Mouse (Mus musculus) stomach, postnatal 0 days (tissue): ENCODE results near the gene Nfib. TPM values are rescaled to one million over a fixed set of nuclear protein-coding genes. Genes with fewer than 3 reads are reported as not detected.
A peak's percentile ranks its signal among the peaks of the same experiment; 100 is the strongest.

Experiments
- ATAC-seq: fragments of 200-750 bp; cut with Nextera tagmentation; 2 replicates; pipeline ENCODE4 v1.8.0; 2017; ENCODE audit not compliant: low FRiP score, low TSS enrichment
- DNase-seq: peaks from one replicate; pipeline ENCODE4 v3.0.0-alpha.2; 2016; ENCODE audit warnings: low spot score
- H3K27ac ChIP-seq: fragments of 300-500 bp; sonication (generic); replicated peaks from 2 replicates; pipeline ENCODE4 v1.5.1; 2014; ENCODE audit warnings: mild to moderate bottlenecking, control low read depth
- H3K27me3 ChIP-seq: fragments of 300-500 bp; sonication (generic); 2 replicates; pipeline ENCODE4 v1.6.1; 2014; ENCODE audit warnings: low read length; ENCODE audit not compliant: control insufficient read depth, insufficient read depth
- H3K36me3 ChIP-seq: fragments of 300-500 bp; sonication (generic); 2 replicates; pipeline ENCODE4 v1.6.1; 2014; ENCODE audit warnings: low read length, mixed read lengths; ENCODE audit not compliant: control insufficient read depth, insufficient read depth
- H3K4me1 ChIP-seq: fragments of 300-500 bp; sonication (generic); replicated peaks from 2 replicates; pipeline ENCODE4 v1.6.1; 2014; ENCODE audit warnings: antibody characterized with exemption; ENCODE audit not compliant: control insufficient read depth, insufficient read depth
- H3K4me2 ChIP-seq: fragments of 300-500 bp; sonication (generic); replicated peaks from 2 replicates; pipeline ENCODE4 v1.6.1; 2014; ENCODE audit warnings: low read depth, mild to moderate bottlenecking, control low read depth, moderate library complexity
- H3K4me3 ChIP-seq: fragments of 300-500 bp; sonication (generic); 2 replicates; pipeline ENCODE4 v1.5.1; 2014; ENCODE audit warnings: low read depth, low read length, control low read depth
- H3K9ac ChIP-seq: fragments of 300-500 bp; sonication (generic); 2 replicates; pipeline ENCODE4 v1.6.1; 2014; ENCODE audit warnings: mild to moderate bottlenecking, low read length, control low read depth, mixed read lengths
- H3K9me3 ChIP-seq: fragments of 300-500 bp; sonication (generic); 2 replicates; pipeline ENCODE4 v1.6.1; 2016; ENCODE audit warnings: low read length; ENCODE audit not compliant: control insufficient read depth
- CTCF ChIP-seq: IDR thresholded peaks from 2 replicates; pipeline ENCODE4 v1.5.1; 2016; ENCODE audit warnings: antibody characterized with exemption, low read depth, mild to moderate bottlenecking, moderate library complexity
- EP300 ChIP-seq: optimal IDR thresholded peaks from 2 replicates; pipeline ENCODE3; 2016; ENCODE audit warnings: antibody characterized with exemption
- WGBS: fragments of 180-500 bp; shearing (Covaris S2); extraction: QIAGEN DNeasy Blood & Tissue Kit; methylation state at CpG from one replicate; pipeline ENCODE4 v1.1.7; 2014; 5-methylcytosine and 5-hydroxymethylcytosine counted together
- polyA plus RNA-seq: library from polyadenylated mRNA; unstranded; fragments of >200 nt; fragmentation: Nextera tagmentation; extraction: Ambion mirVana; gene quantifications from 2 replicates; pipeline ENCODE4 v1.2.1, GENCODE M21; 2015

Nfib gene
- polyA plus RNA-seq, 1 experiment from 2014 or later = 19.9 TPM

DNA sequence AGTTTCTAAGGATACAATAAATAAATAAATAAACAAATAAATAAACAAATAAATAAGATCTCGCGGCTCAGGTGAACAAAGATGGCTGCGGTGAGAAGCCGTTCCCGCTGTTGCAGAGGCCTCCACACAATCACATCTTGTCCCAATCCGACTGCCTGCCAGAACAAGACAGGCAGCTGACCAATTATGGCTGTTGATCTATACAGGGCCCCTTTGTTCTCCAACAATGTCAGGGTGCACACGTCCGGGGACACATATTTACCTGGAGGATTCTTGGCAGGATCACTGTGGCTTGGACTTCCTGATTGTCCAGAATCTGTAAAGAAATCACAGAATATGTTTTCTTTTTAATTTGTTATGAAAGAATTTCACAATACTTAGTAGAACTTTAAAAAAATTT, 322.2 kb downstream of the Nfib start:
- Histone ChIP-seq H3K4me1 (0 out of 2 replicates have a peak, but pooled peaks cover 2% of the 10 kb centered on the region), H3K9me3 (no peaks in the 10 kb centered on the region), H3K36me3 (no peaks in the 10 kb centered on the region), H3K4me2 (no peak overlapping the region), H3K4me3 (no peak overlapping the region), H3K27me3 (no peaks in the 10 kb centered on the region), H3K27ac (peak overlapping the region; percentile 65; the same call in 1 of the 2 replicates), H3K9ac (no peak overlapping the region)
- TF ChIP-seq EP300 (no peak), CTCF (no peak)
- DNase-seq = no peak
- ATAC-seq = peak; percentile 46; the same call in 1 of the 2 replicates
- whole genome bisulfite sequencing = 48% methylated on average over 8 of the region's 8 CpGs

DNA sequence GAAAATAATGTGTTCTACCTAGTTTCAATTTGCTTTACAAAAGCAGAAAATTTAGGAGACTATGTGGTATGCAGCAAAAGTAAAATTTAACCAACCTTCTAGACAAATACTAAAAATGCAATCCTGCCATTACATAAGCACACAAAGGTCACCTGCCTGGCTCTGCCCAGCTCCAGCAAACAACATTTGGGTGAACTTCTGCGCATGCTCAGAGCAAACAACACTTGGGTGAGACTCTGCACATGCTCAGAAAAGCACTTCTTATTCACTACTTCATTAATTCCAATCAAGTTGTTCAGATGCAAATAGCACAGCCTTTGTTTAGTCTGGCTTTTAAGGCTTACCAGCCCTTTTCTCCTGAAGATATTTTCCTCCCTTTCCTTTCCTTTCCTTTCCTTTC, 323.8 kb downstream of the Nfib start:
- Histone ChIP-seq H3K4me2 (no peak overlapping the region), H3K9me3 (no peaks in the 10 kb centered on the region), H3K27me3 (no peaks in the 10 kb centered on the region), H3K4me1 (0 out of 2 replicates have a peak, but pooled peaks cover 2% of the 10 kb centered on the region), H3K27ac (no peak overlapping the region), H3K9ac (no peak overlapping the region), H3K36me3 (no peaks in the 10 kb centered on the region), H3K4me3 (no peak overlapping the region)
- TF ChIP-seq CTCF (no peak), EP300 (no peak)
- ATAC-seq (no peak), DNase-seq (no peak)
- 50% methylated on average over 1 of the region's 1 CpGs for WGBS

DNA sequence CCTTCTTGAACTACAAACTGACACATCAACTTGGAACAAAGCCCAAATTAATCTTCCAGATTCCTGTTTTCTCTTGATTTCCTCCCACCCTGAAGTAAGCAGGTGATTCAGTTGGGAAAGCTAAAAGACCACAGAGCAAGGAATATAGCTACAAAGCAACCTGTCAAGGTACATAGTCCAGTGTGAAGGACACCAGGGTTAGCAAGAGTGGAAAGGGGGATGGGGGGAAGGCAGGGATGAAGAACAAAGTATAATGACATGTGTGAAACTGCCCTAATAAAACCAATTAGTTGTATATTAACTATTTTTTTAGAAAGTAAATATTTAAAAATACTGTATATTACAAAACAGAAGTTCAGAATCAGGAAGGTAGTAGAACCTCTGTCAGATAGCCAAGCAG, 325.0 kb downstream of the Nfib start:
- Histone ChIP-seq H3K4me3 (no peak overlapping the region), H3K27me3 (no peaks in the 10 kb centered on the region), H3K4me2 (no peak overlapping the region), H3K36me3 (no peaks in the 10 kb centered on the region), H3K9ac (no peak overlapping the region), H3K9me3 (no peaks in the 10 kb centered on the region), H3K27ac (no peak overlapping the region), H3K4me1 (0 out of 2 replicates have a peak, but pooled peaks cover 2% of the 10 kb centered on the region)
- TF ChIP-seq CTCF (no peak), EP300 (no peak)
- DNase-seq = no peak
- ATAC-seq = no peak

DNA sequence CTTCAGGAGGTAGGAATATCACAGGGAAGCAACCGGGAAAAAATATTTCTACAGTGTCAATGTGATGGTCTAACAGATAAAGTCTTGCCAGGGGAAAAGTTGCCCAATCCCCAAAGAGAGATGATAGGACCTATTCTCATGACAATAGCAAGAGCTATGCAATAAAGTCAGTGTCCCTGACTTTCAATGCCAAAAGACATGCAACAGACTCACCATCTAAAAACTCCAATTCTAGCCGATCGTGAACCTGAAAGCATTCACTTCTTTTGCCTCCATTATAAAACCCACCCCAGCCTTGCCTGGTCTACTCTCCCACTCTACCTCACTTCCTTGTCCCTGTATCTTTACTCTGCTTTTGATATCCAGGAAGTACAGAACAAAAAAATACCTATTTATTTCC, 327.5 kb downstream of the Nfib start:
- 97% methylated on average over 3 of the region's 3 CpGs for WGBS
- no peak overlapping the region for H3K4me2 ChIP-seq
- H3K36me3 ChIP-seq = no peaks in the 10 kb centered on the region
- H3K4me1 ChIP-seq = no peaks in the 10 kb centered on the region
- H3K9ac ChIP-seq = no peak overlapping the region
- TF ChIP-seq EP300 = no peak
- TF ChIP-seq CTCF = no peak
- no peak overlapping the region for H3K4me3 ChIP-seq
- no peak for DNase-seq
- H3K9me3 ChIP-seq = no peaks in the 10 kb centered on the region
- ATAC-seq = no peak
- no peak overlapping the region for H3K27ac ChIP-seq
- no peaks in the 10 kb centered on the region for H3K27me3 ChIP-seq

DNA sequence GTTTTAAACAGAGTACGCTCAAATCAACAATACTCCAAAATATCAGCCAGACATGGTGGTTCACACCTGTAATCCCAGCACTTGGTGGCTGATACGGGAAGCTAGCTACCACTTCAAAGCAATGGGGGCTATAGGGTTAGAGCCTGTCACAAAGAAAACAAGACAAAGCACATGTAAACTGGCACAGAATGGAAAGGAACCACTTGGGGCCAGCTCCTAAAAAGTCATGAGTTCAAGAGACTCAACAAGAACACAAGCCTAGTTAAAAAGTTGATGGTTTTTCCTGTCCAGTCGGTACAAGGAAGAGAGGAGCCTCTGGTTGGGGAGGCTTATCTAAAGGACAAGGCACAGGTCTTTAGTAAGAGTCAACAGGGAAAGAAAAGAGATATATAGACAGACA, 327.9 kb downstream of the Nfib start:
- no peaks in the 10 kb centered on the region for H3K4me1 ChIP-seq
- H3K4me3 ChIP-seq = no peak overlapping the region
- no peaks in the 10 kb centered on the region for H3K9me3 ChIP-seq
- no peak for ATAC-seq
- TF ChIP-seq EP300 (no peak), CTCF (no peak)
- H3K27ac ChIP-seq = no peak overlapping the region
- H3K36me3 ChIP-seq = no peaks in the 10 kb centered on the region
- H3K4me2 ChIP-seq = no peak overlapping the region
- H3K27me3 ChIP-seq = no peaks in the 10 kb centered on the region
- no peak for DNase-seq
- WGBS = 90% methylated on average over 3 of the region's 3 CpGs
- no peak overlapping the region for H3K9ac ChIP-seq

DNA sequence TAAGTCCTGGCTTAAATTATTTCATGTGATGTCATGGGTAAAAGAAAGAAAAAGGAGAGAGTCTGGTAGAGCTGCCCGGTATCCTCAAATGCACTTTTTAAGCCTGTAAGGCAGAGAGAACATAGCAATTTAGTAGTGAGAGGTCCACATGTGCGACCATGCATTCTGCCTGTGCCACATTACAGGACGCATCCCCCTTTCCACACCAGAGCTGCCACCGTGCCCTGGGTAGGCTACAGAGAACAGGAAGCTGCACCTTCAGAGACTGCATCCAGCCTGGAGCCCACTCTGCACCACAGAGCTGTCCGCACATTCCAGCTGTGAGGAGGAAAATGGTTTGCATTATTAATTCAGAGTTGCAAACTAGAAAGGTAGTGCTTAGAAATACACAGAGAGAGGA, 331.0 kb downstream of the Nfib start:
- no peaks in the 10 kb centered on the region for H3K4me1 ChIP-seq
- H3K36me3 ChIP-seq = no peaks in the 10 kb centered on the region; the same call in 1 of the 2 replicates
- no peak overlapping the region for H3K4me2 ChIP-seq
- 68% methylated on average over 5 of the region's 5 CpGs for WGBS
- no peaks in the 10 kb centered on the region for H3K27me3 ChIP-seq
- no peaks in the 10 kb centered on the region for H3K9me3 ChIP-seq
- ATAC-seq (no peak), DNase-seq (no peak)
- no peak for TF ChIP-seq CTCF
- no peak for TF ChIP-seq EP300
- H3K27ac ChIP-seq = no peak overlapping the region
- H3K4me3 ChIP-seq = no peak overlapping the region
- H3K9ac ChIP-seq = no peak overlapping the region
